Mouse (Mus musculus) kidney, postnatal 0 days (tissue): ENCODE data around the gene Brcc3. TPM values are rescaled to one million over a fixed set of nuclear protein-coding genes. Genes with fewer than 3 reads are reported as not detected.

Experiments
- ATAC-seq: fragments of 200-750 bp; cut with Nextera tagmentation; replicated peaks from 2 replicates; pipeline ENCODE4 v1.8.0; 2017; ENCODE audit warnings: low read depth, moderate number of reproducible peaks, moderate TSS enrichment, moderate library complexity; ENCODE audit not compliant: low FRiP score
- DNase-seq: peaks from one replicate; pipeline ENCODE4 v3.0.0-alpha.2; 2016; ENCODE audit warnings: low spot score
- H3K27ac ChIP-seq: fragments of 300-500 bp; sonication (generic); 2 replicates; pipeline ENCODE4 v1.5.1; 2014; ENCODE audit warnings: mild to moderate bottlenecking
- H3K27me3 ChIP-seq: fragments of 300-500 bp; sonication (generic); 2 replicates; pipeline ENCODE4 v1.6.1; 2014; ENCODE audit warnings: low read length, mixed read lengths; ENCODE audit not compliant: insufficient read depth
- H3K36me3 ChIP-seq: fragments of 300-500 bp; sonication (generic); 2 replicates; pipeline ENCODE4 v1.6.1; 2014; ENCODE audit warnings: low read length, mixed read lengths; ENCODE audit not compliant: insufficient read depth
- H3K4me1 ChIP-seq: fragments of 300-500 bp; sonication (generic); replicated peaks from 2 replicates; pipeline ENCODE4 v1.6.1; 2014; ENCODE audit warnings: antibody characterized with exemption, low read length, mixed read lengths; ENCODE audit not compliant: insufficient read depth
- H3K4me2 ChIP-seq: fragments of 300-500 bp; sonication (generic); 2 replicates; pipeline ENCODE4 v1.6.1; 2014; ENCODE audit warnings: mild to moderate bottlenecking, low read length, moderate library complexity, mixed read lengths
- H3K4me3 ChIP-seq: fragments of 300-500 bp; sonication (generic); replicated peaks from 2 replicates; pipeline ENCODE4 v1.5.1; 2014; ENCODE audit warnings: low read depth, low read length
- H3K9ac ChIP-seq: fragments of 300-500 bp; sonication (generic); 2 replicates; pipeline ENCODE4 v1.6.1; 2014; ENCODE audit warnings: low read depth, low read length
- H3K9me3 ChIP-seq: fragments of 300-500 bp; sonication (generic); replicated peaks from 2 replicates; pipeline ENCODE4 v1.6.1; 2016; ENCODE audit warnings: low read length, inconsistent platforms, mixed read lengths
- CTCF ChIP-seq: IDR thresholded peaks from 2 replicates; pipeline ENCODE4 v1.5.1; 2016; ENCODE audit warnings: antibody characterized with exemption, low read depth, mild to moderate bottlenecking, moderate library complexity
- WGBS: fragments of 180-500 bp; shearing (Covaris S2); extraction: QIAGEN DNeasy Blood & Tissue Kit; methylation state at CpG from one replicate; pipeline ENCODE4 v1.1.7; 2014; 5-methylcytosine and 5-hydroxymethylcytosine counted together
- polyA plus RNA-seq: library from polyadenylated mRNA; unstranded; fragments of >200 nt; fragmentation: Nextera tagmentation; extraction: Ambion mirVana; gene quantifications from 2 replicates; pipeline ENCODE4 v1.2.1, GENCODE M21; 2015

Brcc3 gene
- 51.4 and 54.4 TPM in 2 replicates for polyA plus RNA-seq

DNA sequence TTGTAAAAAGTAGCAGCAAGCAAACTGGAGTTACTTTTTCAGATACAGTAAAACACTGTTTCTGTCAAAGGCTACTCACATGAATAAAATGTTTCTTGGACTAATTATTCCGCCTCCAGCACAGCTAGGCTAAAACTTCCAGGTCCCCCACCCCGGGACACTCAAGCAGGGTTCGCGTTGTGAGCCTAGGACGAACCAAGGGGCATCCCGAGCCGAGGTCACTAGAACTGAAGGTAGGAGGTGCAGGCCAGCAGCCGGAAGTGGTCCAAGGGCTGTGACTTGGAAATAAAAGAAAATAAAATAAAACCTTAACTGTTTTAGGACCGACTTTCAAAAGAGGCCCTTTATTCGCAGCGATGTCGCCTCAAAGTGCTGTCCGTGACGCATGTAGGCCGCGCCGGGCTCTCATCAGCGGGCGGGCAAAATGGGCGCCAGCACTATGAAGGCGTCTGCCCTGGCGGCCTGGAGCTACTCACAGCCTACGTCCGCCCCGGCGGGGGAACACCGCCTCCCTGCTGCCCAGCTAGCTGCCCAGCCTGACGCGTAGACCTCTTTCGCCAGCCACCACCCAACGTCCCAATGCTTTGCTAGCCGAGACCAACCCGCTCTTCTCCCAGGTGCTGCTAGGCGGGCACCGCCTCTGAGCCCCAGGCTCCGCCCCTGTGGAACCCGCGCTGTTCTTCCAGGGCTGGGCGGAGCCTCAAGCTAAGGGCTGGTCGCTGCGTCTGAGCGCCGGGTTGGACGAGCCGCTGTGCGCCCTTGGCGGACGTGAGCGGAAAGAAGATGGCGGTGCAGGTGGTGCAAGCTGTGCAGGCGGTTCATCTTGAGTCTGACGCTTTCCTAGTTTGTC lies at the start of gene Brcc3, which contains the start of the genes Cmc4 and Mtcp1:
Gene Brcc3 (plus strand): TSS at position 693 of the 850 bp plus-strand sequence.
Gene Cmc4 (minus strand): TSS at position 649 of the 850 bp plus-strand sequence.
Gene Mtcp1 (minus strand): TSS at position 653 of the 850 bp plus-strand sequence.
- Histone ChIP-seq H3K9ac (peak within 1 kb of the TSS; percentile 68), H3K9me3 (no peaks in the 10 kb centered on the region), H3K27ac (peak within 1 kb of the TSS; percentile 87), H3K36me3 (no peaks in the 10 kb centered on the region), H3K4me2 (peak within 1 kb of the TSS; percentile 56), H3K27me3 (no peaks in the 10 kb centered on the region), H3K4me3 (peak within 1 kb of the TSS; percentile 48), H3K4me1 (no peaks in the 10 kb centered on the region)
- WGBS: 23% methylated on average over 52 of the region's 52 CpGs
- DNase-seq (peak; percentile 92), ATAC-seq (peak; percentile 99)
- peak; percentile 31; the same call in 1 of the 2 replicates for TF ChIP-seq CTCF

- Histone ChIP-seq H3K4me2 (no peak overlapping the region), H3K9me3 (no peaks in the 10 kb centered on the region), H3K27ac (no peak overlapping the region), H3K9ac (no peak overlapping the region), H3K4me1 (no peaks in the 10 kb centered on the region), H3K4me3 (no peak overlapping the region), H3K27me3 (no peaks in the 10 kb centered on the region), H3K36me3 (no peaks in the 10 kb centered on the region)
- ATAC-seq (no peak), DNase-seq (no peak)
- TF ChIP-seq CTCF: no peak
Measured at GRCm38 (mm10) chrX:75370197-75370596, 46.2 kb upstream of the Brcc3 start.

DNA sequence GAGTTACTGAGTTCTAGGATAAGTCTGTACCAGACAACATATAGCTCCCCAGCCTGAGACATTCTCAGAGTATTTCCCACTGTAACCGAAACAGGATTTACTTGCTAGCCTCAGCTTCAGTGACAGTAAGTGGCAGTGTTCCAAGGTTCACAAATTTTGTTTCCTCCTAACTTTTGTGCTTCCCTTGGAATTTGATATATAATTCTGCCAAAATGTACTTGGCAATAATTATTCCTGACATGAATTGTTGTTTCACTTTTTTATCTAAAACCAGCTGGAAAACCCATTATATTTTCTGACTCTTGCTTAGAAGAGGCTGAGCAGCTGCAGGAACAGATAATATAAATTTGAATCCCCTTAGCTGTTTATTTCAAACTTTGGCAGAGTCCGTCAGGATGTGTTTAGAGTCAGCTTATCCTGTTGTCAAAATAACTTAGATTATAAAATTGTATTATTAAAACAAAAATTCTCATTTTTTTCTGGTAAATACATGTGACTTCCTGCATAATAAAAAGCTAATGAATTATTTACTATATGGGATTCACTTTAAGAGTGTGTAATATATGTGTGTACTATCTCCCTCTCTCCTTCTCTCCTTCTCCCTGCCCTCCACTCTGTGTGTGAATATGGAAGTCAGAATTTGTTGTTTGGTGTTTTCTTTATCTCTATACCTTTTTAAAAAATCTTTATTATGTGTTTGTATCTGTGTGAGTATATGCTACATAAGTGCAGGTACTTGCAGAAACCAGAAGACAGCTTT lies 43.6 kb upstream of the Brcc3 start:
- Histone ChIP-seq H3K36me3 (no peaks in the 10 kb centered on the region), H3K4me1 (no peaks in the 10 kb centered on the region), H3K9ac (no peak overlapping the region), H3K9me3 (no peaks in the 10 kb centered on the region), H3K4me3 (no peak overlapping the region), H3K27me3 (no peaks in the 10 kb centered on the region), H3K27ac (no peak overlapping the region), H3K4me2 (no peak overlapping the region)
- 52% methylated on average over 2 of the region's 2 CpGs for WGBS
- no peak for ATAC-seq
- no peak for TF ChIP-seq CTCF
- DNase-seq: peak; percentile 69

DNA sequence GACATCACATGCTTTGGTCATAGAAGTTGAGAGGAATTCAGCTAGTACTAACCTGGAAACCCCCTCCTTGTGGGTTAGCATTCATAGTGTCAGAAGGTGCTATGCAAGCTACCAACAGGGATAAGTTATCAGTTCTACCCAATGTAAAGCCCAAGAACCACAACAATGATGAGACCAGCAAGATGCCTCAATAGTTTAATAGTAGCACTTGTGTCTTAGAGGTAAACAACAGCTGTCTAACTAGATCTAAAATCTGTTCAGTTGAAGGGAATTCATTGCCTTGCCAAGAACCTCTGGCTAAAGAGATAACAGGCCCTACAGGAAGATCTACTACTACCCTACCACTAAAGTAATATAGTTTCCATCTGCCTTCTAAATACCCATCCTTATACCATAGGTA lies 39.6 kb upstream of the Brcc3 start:
- DNase-seq: no peak
- H3K36me3 ChIP-seq: no peaks in the 10 kb centered on the region
- no peak for TF ChIP-seq CTCF
- no peak overlapping the region for H3K4me2 ChIP-seq
- H3K4me1 ChIP-seq: no peaks in the 10 kb centered on the region
- H3K27ac ChIP-seq: no peak overlapping the region
- no peak overlapping the region for H3K4me3 ChIP-seq
- no peaks in the 10 kb centered on the region for H3K27me3 ChIP-seq
- no peak for ATAC-seq
- no peak overlapping the region for H3K9ac ChIP-seq
- no peaks in the 10 kb centered on the region for H3K9me3 ChIP-seq

DNA sequence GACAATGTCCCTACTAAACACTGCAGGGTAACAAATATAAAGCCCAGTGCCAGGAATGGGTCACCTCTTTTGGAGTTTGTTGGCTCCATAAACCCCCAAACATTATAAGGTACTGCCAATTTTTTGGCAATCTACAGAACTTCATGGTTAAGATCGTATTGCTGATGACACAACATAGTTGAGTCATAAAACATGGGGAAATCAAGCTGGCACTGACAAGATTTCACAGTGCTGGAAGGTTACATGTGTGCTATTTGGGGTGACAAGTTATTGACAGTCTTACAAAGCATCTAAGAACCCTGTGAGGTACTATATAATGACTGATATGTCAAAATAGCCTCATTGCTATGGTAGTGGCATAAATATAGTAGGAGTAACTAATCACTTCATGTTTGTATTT lies 35.3 kb upstream of the Brcc3 start:
- no peak overlapping the region for H3K27ac ChIP-seq
- H3K4me1 ChIP-seq: no peaks in the 10 kb centered on the region
- H3K4me2 ChIP-seq: no peak overlapping the region
- H3K36me3 ChIP-seq: no peaks in the 10 kb centered on the region
- no peak for ATAC-seq
- H3K4me3 ChIP-seq: no peak overlapping the region
- H3K27me3 ChIP-seq: no peaks in the 10 kb centered on the region
- no peak overlapping the region for H3K9ac ChIP-seq
- no peak for TF ChIP-seq CTCF
- no peak for DNase-seq
- WGBS: 76% methylated on average over 1 of the region's 1 CpGs
- H3K9me3 ChIP-seq: no peaks in the 10 kb centered on the region

GRCm38 (mm10) chrX:75381699-75382098 lies 34.7 kb upstream of the Brcc3 start:
- 70% methylated on average over 5 of the region's 5 CpGs for WGBS
- Histone ChIP-seq H3K9me3 (no peaks in the 10 kb centered on the region), H3K27me3 (no peaks in the 10 kb centered on the region), H3K27ac (no peak overlapping the region), H3K9ac (no peak overlapping the region), H3K4me2 (peak overlapping the region; percentile 52), H3K4me3 (no peak overlapping the region), H3K4me1 (no peaks in the 10 kb centered on the region), H3K36me3 (no peaks in the 10 kb centered on the region)
- DNase-seq (no peak), ATAC-seq (no peak)
- no peak for TF ChIP-seq CTCF
